Mouse (Mus musculus): ENCODE data around the gene Ccdc69.
A peak's percentile ranks its signal among the peaks of the same experiment; 100 is the strongest.

Gene Ccdc69

GRCm38 (mm10) chr11:55036601-55037000 is 41.3 kb downstream of the Ccdc69 start:
- no peak for DNase-seq

GRCm38 (mm10) chr11:55033040-55033660 is 44.8 kb downstream of the Ccdc69 start, which contains the start of gene Anxa6:
TSS of gene Anxa6 (minus strand) at chr11:55033445.
- peak; percentile 79 for DNase-seq

GRCm38 (mm10) chr11:55032286-55032685 is 45.6 kb downstream of the Ccdc69 start:
- no peak for DNase-seq

- DNase-seq = no peak
These were observed 46.0 kb downstream of the Ccdc69 start for GRCm38 (mm10) chr11:55031991-55032280.

- DNase-seq = no peak
These were observed 46.5 kb downstream of the Ccdc69 start for GRCm38 (mm10) chr11:55031211-55031990.

- DNase-seq = no peak
These were observed 49.4 kb downstream of the Ccdc69 start for GRCm38 (mm10) chr11:55028509-55028908.

GRCm38 (mm10) chr11:55027204-55027855 is 50.6 kb downstream of the Ccdc69 start:
- no peak for DNase-seq

GRCm38 (mm10) chr11:55025896-55026295 is 52.0 kb downstream of the Ccdc69 start:
- DNase-seq = no peak

GRCm38 (mm10) chr11:55023583-55023982 is 54.3 kb downstream of the Ccdc69 start:
- DNase-seq = no peak

GRCm38 (mm10) chr11:55023049-55023564 is 54.8 kb downstream of the Ccdc69 start:
- peak; percentile 80 for DNase-seq

- DNase-seq = no peak
These were observed 55.4 kb downstream of the Ccdc69 start for GRCm38 (mm10) chr11:55022508-55022907.

GRCm38 (mm10) chr11:55021859-55022258 is 56.1 kb downstream of the Ccdc69 start:
- no peak for DNase-seq

GRCm38 (mm10) chr11:55021458-55021857 is 56.5 kb downstream of the Ccdc69 start:
- DNase-seq = no peak

- no peak for DNase-seq
These were observed 58.2 kb downstream of the Ccdc69 start for GRCm38 (mm10) chr11:55019711-55020110.

GRCm38 (mm10) chr11:55018034-55018433 is 59.9 kb downstream of the Ccdc69 start:
- DNase-seq = no peak

GRCm38 (mm10) chr11:55017201-55017600 is 60.7 kb downstream of the Ccdc69 start:
- DNase-seq = no peak

GRCm38 (mm10) chr11:55016758-55017157 is 61.2 kb downstream of the Ccdc69 start:
- no peak for DNase-seq

- DNase-seq = peak; percentile 62
These were observed 62.1 kb downstream of the Ccdc69 start for GRCm38 (mm10) chr11:55015831-55016241.

GRCm38 (mm10) chr11:55015264-55015663 is 62.7 kb downstream of the Ccdc69 start:
- DNase-seq = no peak

GRCm38 (mm10) chr11:55013802-55014201 is 64.1 kb downstream of the Ccdc69 start:
- no peak for DNase-seq

GRCm38 (mm10) chr11:55012551-55013521 is 65.1 kb downstream of the Ccdc69 start:
- DNase-seq = no peak

- no peak for DNase-seq
These were observed 66.5 kb downstream of the Ccdc69 start for GRCm38 (mm10) chr11:55011440-55011839.

- DNase-seq = no peak
These were observed 69.7 kb downstream of the Ccdc69 start for GRCm38 (mm10) chr11:55008230-55008629.
